In genomic region chr16:31826049-31826448, GRCm38 (mm10) we compare ENCODE assay signal across 18 mouse cellular contexts. TPM values are rescaled to one million over a fixed set of nuclear protein-coding genes. Genes with fewer than 3 reads are reported as not detected.
DNase-seq lines count a peak whose midpoint lies in the region; ATAC-seq lines count a peak whose summit lies in the region.
"Had no signal": no experiment of that assay in that cellular context is flagged by ENCODE, and none has a peak within 500 bp of the region (broad histone marks: within the 10 kb centered on the region; RNA-seq: fewer than 3 reads in every experiment).

No protein-coding gene starts in this region.

- no peaks in the 10 kb centered on the region for H3K27me3 ChIP-seq in midbrain, embryonic 10.5 days (ENCODE audit: low read depth, poor library complexity, severe bottlenecking)
- H3K27me3 ChIP-seq in midbrain, embryonic 15.5 days (replicated peaks), result no peaks in the 10 kb centered on the region
- H3K27me3 ChIP-seq: heart, embryonic 15.5 days; lung, embryonic 15.5 days had no signal

- no peak overlapping the region for H3K27ac ChIP-seq in midbrain, embryonic 10.5 days (replicated peaks)
- H3K27ac ChIP-seq in midbrain, embryonic 15.5 days, result no peak overlapping the region
- H3K27ac ChIP-seq: heart, embryonic 15.5 days; lung, embryonic 15.5 days had no signal

- ATAC-seq in midbrain, embryonic 15.5 days (replicated peaks), result no peak
- ATAC-seq in monocyte, adult 5-6 weeks (replicated peaks; ENCODE audit: insufficient number of reproducible peaks, low FRiP score, low TSS enrichment, poor library complexity, severe bottlenecking), result no peak
- ATAC-seq in granulocyte monocyte progenitor cell, adult 5-6 weeks (replicated peaks; ENCODE audit: poor library complexity, severe bottlenecking), result no peak

- peaks cover 18% of the 10 kb centered on the region for H3K36me3 ChIP-seq in midbrain, embryonic 10.5 days
- H3K36me3 ChIP-seq in midbrain, embryonic 15.5 days (replicated peaks), result no peaks in the 10 kb centered on the region

- no peak overlapping the region for H3K4me3 ChIP-seq in midbrain, embryonic 10.5 days
- no peak overlapping the region for H3K4me3 ChIP-seq in midbrain, embryonic 15.5 days
- H3K4me3 ChIP-seq: heart, embryonic 15.5 days; lung, embryonic 15.5 days had no signal

- H3K4me1 ChIP-seq in midbrain, embryonic 10.5 days, result peaks cover 11% of the 10 kb centered on the region
- H3K4me1 ChIP-seq in midbrain, embryonic 15.5 days, result no peaks in the 10 kb centered on the region
- H3K4me1 ChIP-seq: heart, embryonic 15.5 days; lung, embryonic 15.5 days had no signal

- H3K4me2 ChIP-seq in midbrain, embryonic 15.5 days, result no peak overlapping the region
- H3K4me2 ChIP-seq: heart, embryonic 15.5 days; lung, embryonic 15.5 days had no signal

- DNase-seq in cerebellum, postnatal 10 days, result peak; percentile 16 to 33
- DNase-seq in cerebellum, adult 9-11 months, result no peak
- DNase-seq in midbrain, embryonic 10.5 days (ENCODE audit: low spot score), result peak; percentile 39
- peak; percentile 59 for DNase-seq in embryo, embryonic 10 days (ENCODE audit: low spot score)
- DNase-seq in mesoderm, embryonic 11.5 days (ENCODE audit: low read depth, low spot score), result peak; percentile 47
- DNase-seq: adrenal gland, adult 8-10 months; cerebellum, postnatal 36 days; gastrocnemius, postnatal 25 days; kidney, adult 9 months; kidney, postnatal 4 days; thymus, adult 18-20 months had no signal

- no peaks in the 10 kb centered on the region for H3K9me3 ChIP-seq in midbrain, embryonic 10.5 days (replicated peaks)
- H3K9me3 ChIP-seq in midbrain, embryonic 15.5 days, result no peaks in the 10 kb centered on the region
- H3K9me3 ChIP-seq: heart, embryonic 15.5 days; lung, embryonic 15.5 days had no signal

- 27% methylated on average over 4 of the region's 4 CpGs for WGBS in midbrain, embryonic 10.5 days
- WGBS in midbrain, embryonic 15.5 days, result 17% methylated on average over 4 of the region's 4 CpGs

- H3K9ac ChIP-seq in midbrain, embryonic 15.5 days, result no peak overlapping the region
- H3K9ac ChIP-seq: heart, embryonic 15.5 days; lung, embryonic 15.5 days had no signal

RNA-seq across cellular contexts. Expression of gene Meltf, which starts 52.6 kb away (rescaled TPM):
- polyA plus RNA-seq in midbrain, embryonic 10.5 days (2016; fragmentation: Nextera tagmentation; extraction: Ambion mirVana), result 0.10 TPM in 1 of 2 replicates, not detected in the other
- polyA plus RNA-seq in midbrain, embryonic 15.5 days (2015; fragmentation: Nextera tagmentation; extraction: Ambion mirVana), result 0.12 and 0.33 TPM in 2 replicates
- 0.53 TPM in 1 of 3 replicates, not detected in the others for total RNA-seq in monocyte, adult 5-6 weeks (2017)
- total RNA-seq in granulocyte monocyte progenitor cell, adult 5-6 weeks (2014; fragmentation: Nextera tagmentation), result 0.17 TPM in 1 of 2 replicates, not detected in the other
- total RNA-seq in granulocyte monocyte progenitor cell, adult 5-6 weeks (2017), result not detected in 2 replicates
- total RNA-seq: adrenal gland, adult 8-10 months; gastrocnemius, postnatal 25 days; liver, adult 2 months; megakaryocyte progenitor cell, adult 5-6 weeks had no signal
- polyA plus RNA-seq: liver, adult 2 months had no signal
